Mouse (Mus musculus) mouse embryonic stem cell (cell line): ENCODE measurements around the gene Zfp853.

Experiments
- in situ Hi-C, 2 experiments: fragments of 300-500 bp; cut with MboI; formaldehyde crosslinking; loops; 1 replicate in 1 of 2; 3 replicates in 1 of 2; pipeline ENCODE4 v1.14.3; 2019 to 2020; ENCODE audit warnings: low sequenced_read_pairs in 2 of 2, low pct_unique_long_range_greater_than_20kb in 1 of 2, mixed read lengths in 1 of 2; ENCODE audit not compliant: unreplicated experiment in 1 of 2

Gene Zfp853

DNA sequence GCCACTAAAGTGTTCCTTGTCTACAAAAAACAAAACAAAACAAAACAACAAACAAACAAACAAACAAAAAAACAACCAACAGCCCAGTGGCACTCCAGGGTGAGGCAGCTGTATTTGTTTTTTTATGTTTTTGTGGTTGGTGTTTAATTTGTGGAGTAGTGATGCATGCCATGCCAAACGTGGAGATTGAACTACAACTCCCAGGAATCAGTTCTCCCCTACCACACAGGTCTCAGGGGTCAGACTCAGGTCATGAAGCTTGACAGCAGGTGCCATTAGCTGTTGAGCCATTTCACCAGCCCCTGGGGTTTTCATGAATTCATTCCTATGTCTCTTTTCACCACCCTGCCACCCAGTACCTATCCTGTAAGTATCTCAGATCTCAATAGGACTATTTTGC is 28.0 kb downstream of the Zfp853 start:
- in situ Hi-C loops = no loop called here

DNA sequence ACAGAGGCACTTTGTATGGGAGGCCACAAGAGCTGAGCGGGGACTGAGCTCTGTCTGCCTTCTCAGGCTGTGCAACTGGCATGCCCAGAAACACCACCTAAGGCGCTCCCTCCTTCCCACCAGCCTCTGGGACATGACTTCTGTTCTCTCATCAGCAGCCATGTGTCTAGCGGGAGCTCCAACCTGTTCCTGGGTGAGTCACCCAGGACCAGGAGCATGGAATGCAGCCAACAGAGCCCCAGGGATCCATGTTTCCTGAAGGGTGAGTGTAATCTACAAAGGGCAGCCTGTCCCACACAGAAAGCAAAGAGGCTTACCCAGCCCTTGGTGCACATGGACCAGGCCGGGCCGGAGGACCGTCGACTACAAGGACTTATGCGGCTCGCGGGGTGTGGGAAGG is 28.7 kb downstream of the Zfp853 start:
- in situ Hi-C loops = no loop called here

DNA sequence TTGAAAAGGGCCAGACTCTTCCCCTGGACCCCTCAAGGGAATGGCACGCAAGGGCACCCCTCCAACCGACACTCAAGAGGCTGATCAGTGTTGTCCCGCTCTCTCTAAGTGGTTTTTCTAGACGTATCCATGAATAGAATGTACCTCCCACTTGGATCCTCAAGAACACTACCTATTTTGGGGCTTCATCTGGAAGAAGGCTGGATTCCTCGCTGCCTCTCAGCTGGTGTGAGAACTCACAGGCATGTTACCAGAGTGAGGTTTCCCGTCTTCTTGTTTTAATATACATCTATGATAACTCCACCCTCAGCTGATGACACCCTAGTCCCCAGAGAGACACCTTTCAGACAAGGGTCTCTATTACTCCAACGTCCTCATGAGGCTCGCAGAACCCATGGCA is 31.8 kb downstream of the Zfp853 start:
- in situ Hi-C loops = no loop called here

- in situ Hi-C loops = no loop called here
These were observed 37.6 kb downstream of the Zfp853 start for GRCm38 (mm10) chr5:143255802-143256201.

GRCm38 (mm10) chr5:143255131-143255519 is 38.3 kb downstream of the Zfp853 start:
- in situ Hi-C loops = no loop called here

GRCm38 (mm10) chr5:143254487-143255130 is 38.8 kb downstream of the Zfp853 start:
- in situ Hi-C loops = no loop called here

GRCm38 (mm10) chr5:143253881-143254486 is 39.4 kb downstream of the Zfp853 start:
- in situ Hi-C loops = no loop called here

- in situ Hi-C loops = no loop called here
These were observed 40.1 kb downstream of the Zfp853 start for GRCm38 (mm10) chr5:143253186-143253880.

- in situ Hi-C loops = no loop called here
These were observed 40.6 kb downstream of the Zfp853 start for GRCm38 (mm10) chr5:143252791-143253185.

GRCm38 (mm10) chr5:143252039-143252438 is 41.4 kb downstream of the Zfp853 start:
- in situ Hi-C loops = no loop called here

GRCm38 (mm10) chr5:143244926-143245325 is 48.5 kb downstream of the Zfp853 start:
- in situ Hi-C loops = no loop called here
